18 mouse cellular contexts compared by ENCODE assay signal in the genomic region with DNA sequence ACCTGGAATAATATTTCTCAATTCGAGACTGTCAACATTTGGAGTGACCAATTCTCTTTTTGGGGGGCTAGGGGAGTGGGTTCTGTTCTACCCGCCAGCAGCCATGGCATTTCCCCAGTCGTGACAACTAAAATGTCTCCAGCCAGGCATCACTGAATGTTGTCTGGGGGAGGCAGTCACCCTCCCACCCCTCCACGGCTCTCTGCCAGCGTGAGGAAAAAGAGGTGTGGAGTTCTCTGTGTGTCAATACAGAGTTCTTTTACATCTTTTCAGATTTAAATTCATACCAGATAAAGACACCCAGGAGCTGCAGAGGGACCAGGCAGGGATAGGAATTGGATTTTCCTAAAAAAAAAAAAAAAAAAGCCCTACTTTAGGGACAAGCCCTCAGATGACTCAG. TPM values are rescaled to one million over a fixed set of nuclear protein-coding genes. Genes with fewer than 3 reads are reported as not detected.
"Had no signal": no experiment of that assay in that cellular context is flagged by ENCODE, and none has a peak within 500 bp of the region (broad histone marks: within the 10 kb centered on the region; RNA-seq: fewer than 3 reads in every experiment).

No protein-coding gene starts in this region.

- H3K27ac ChIP-seq: kidney, embryonic 15.5 days; left cerebral cortex, adult 2 months; liver, embryonic 13.5 days; macrophage; midbrain, embryonic 13.5 days had no signal

- H3K9ac ChIP-seq: kidney, embryonic 15.5 days; liver, embryonic 13.5 days; lung, embryonic 14.5 days; midbrain, embryonic 13.5 days had no signal

- H3K4me2 ChIP-seq: kidney, embryonic 15.5 days; liver, embryonic 13.5 days; lung, embryonic 14.5 days; midbrain, embryonic 13.5 days had no signal

- H3K4me3 ChIP-seq: kidney, embryonic 15.5 days; left cerebral cortex, adult 2 months; liver, embryonic 13.5 days; midbrain, embryonic 13.5 days had no signal

- ATAC-seq: lung, postnatal 0 days; midbrain, embryonic 13.5 days had no signal

- H3K9me3 ChIP-seq: kidney, embryonic 15.5 days; liver, embryonic 13.5 days had no signal

- H3K36me3 ChIP-seq: kidney, embryonic 15.5 days; liver, embryonic 13.5 days; midbrain, embryonic 13.5 days had no signal

- DNase-seq: kidney, adult 11 months; kidney, adult 8-10 months; kidney, postnatal 10 days; kidney, postnatal 36 days; layer of hippocampus, postnatal 36 days; liver, embryonic 13.5 days; lung, embryonic 14.5 days; thymus, adult 18-20 months; thymus, postnatal 36 days had no signal

RNA-seq across cellular contexts. Expression of a gene that starts 22.4 kb away (rescaled TPM):
- polyA plus RNA-seq: kidney, embryonic 15.5 days; limb, embryonic 11.5 days; liver, embryonic 13.5 days; liver, embryonic 16.5 days; lung, embryonic 14.5 days; lung, postnatal 0 days; midbrain, embryonic 13.5 days; neural tube, embryonic 11.5 days; stomach, embryonic 16.5 days had no signal
